Mouse (Mus musculus): ENCODE results near the gene Fv1.

DNA sequence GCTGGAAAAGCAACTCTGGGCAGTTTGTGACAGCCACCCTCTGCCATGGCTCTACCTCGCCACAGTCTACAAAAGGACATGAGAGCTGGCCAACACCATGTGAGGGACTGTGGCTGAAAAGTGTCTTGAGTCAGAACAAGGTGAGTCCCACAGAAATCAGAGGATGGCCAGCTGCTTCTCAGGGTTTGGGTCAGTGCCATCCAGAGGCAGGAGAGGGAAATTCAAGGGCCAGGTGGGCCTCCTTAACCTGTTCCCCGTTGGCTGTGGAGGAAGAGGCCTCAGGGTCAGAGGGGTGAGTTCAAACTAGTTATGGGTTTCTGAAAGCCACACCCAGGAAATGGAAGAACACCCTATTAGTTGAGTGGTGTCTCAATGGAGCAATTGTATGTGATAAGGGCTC is 10.7 kb downstream of the Fv1 start:
- 0 out of 2 replicates have a peak, but pooled peaks have one; percentile 21 for TF ChIP-seq CTCF (conservative IDR thresholded peaks at IDR 0.05; ENCODE audit: low read length)
- no peak for TF ChIP-seq POU5F1 (IDR thresholded peaks at IDR 0.05; ENCODE audit: borderline replicate concordance, low read length)
- no peak for TF ChIP-seq NANOG (IDR thresholded peaks at IDR 0.05; ENCODE audit: borderline replicate concordance, low read length)
